Mouse (Mus musculus) mouse trophoblast stem cell (cell line): ENCODE measurements around the gene Stt3b.

Experiments
- in situ Hi-C, 2 experiments: fragments of 300-500 bp; cut with MseI, MboI; formaldehyde crosslinking; loops; 2 replicates in 1 of 2; 3 replicates in 1 of 2; pipeline ENCODE4 v1.15.1; 2025

The Stt3b gene

GRCm38 (mm10) chr9:115310346-115311222 lies at the start of gene Stt3b:
TSS of gene Stt3b (minus strand) at chr9:115310421.
- in situ Hi-C loops = no loop called here

GRCm38 (mm10) chr9:115358421-115358820 lies 48.2 kb upstream of the Stt3b start:
- in situ Hi-C loops = no loop called here

DNA sequence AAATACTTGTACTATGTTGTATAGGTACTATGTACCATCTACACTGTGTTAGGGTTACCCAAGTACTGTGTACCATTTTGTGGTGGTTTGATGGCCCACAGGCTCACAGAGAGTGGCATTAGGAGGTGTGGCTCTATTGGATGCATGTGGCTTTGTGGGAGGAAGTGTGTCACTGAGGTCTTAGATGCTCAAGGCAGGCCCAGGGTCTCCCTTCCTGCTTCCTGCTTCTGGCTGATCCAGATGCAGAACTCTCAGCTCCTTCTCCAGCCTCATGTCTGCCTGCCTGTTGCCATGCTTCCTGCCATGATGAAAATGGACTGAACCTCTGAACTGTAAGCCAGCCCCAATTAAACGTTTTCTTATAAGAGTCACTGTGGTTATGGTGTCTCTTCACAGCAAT lies 47.8 kb upstream of the Stt3b start:
- in situ Hi-C loops = no loop called here

GRCm38 (mm10) chr9:115356731-115357458 lies 46.7 kb upstream of the Stt3b start:
- in situ Hi-C loops = no loop called here

DNA sequence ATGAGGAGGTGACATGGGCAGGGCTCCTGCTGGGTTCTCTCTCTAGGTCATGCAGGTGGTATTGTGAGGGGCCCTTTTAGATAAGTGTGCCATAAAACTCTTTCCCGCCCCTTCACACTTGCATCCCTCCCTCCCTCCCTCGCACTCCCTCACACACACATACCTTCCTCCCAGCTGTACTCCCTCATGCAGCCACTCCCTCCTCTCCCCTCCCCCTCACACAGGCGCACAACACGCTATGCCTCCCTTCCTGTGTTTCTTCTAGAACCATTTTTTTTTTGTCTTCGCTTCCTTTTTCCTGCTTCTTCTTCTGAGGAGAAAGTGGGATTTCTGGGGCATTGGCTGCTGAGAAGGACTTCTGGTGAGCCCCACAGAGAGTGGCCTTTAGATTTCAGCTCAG lies 45.8 kb upstream of the Stt3b start:
- in situ Hi-C loops = no loop called here

- in situ Hi-C loops = no loop called here
Observed at GRCm38 (mm10) chr9:115349741-115350512, 39.7 kb upstream of the Stt3b start.

GRCm38 (mm10) chr9:115349106-115349505 lies 38.9 kb upstream of the Stt3b start:
- in situ Hi-C loops = no loop called here

- in situ Hi-C loops = no loop called here
Observed at GRCm38 (mm10) chr9:115344930-115345329, 34.7 kb upstream of the Stt3b start.

DNA sequence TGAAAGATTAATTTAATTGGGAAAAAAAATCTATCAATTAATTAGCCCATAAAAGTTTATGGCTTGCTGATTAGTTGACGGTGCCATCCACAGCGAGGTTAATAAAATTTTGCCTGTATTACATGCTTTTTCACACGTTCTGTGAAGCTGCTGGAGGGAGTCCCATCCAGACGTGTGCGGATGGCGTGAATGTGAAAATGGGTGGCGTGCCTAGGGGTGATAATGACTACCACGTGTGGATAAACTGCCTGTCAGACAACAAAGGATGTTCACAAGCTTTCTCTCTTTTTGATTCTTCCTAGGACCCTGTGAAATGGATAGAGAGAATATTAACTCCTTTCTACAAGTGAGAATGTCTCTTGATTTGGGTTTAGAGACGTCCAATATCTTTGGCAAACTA lies 31.4 kb upstream of the Stt3b start:
- in situ Hi-C loops = no loop called here

- in situ Hi-C loops = no loop called here
Observed at GRCm38 (mm10) chr9:115340212-115340815, 30.1 kb upstream of the Stt3b start.

DNA sequence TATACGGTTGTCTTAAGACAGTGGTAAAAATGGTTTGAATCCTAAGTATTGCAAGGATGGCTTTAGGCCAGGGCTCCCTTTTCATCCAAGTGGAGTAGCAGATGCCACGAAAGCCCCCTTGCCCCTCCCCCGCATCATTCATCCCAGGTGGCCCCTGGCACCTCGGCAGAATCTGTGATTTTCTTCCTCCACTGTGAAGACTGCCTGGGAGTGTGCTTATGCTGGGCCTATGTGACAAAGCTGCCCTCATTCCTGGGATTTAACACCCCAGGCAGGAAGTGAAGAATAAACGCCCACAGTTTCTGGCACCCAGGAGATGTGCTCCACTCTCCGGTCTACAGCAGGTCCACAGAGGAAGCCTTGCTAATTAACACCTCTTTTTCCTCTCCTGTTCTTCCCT lies 28.6 kb upstream of the Stt3b start:
- in situ Hi-C loops = no loop called here

DNA sequence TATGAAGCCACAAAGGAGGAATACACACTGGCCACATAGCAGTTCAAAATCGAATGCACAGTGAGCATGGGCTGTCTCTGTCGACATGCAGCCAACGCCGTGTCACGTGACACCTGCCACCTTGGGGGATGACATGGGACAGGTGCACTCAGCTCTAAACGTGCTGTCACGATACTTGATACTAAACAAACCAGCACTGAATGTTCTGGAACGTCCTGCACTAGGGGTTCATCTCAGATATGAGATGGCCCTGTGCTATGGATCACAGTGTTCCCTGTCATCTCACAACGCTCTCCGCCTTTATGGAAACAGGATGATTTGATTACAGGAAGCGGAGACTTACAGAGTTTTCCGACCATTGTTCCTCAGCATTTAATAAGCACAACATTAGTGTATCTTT lies 22.8 kb upstream of the Stt3b start:
- in situ Hi-C loops = no loop called here

DNA sequence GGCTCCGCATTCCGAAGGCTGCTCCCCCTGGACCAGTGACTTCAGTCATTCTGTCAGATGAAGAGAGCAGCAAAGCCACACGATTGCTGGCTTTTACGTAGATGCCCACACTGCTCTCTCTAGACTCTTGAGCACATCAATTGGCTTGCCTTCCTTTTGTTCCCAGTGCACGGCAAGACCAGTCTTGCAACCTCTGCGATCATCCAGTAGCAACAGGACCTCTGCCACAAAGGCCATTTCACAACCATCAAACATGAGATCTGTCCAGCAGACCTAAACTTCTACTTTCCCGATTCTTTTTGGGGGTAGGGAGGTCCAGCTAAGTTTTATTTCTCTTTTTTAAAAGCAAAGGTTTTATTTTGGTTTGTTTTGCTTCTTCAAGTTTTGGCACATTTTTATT lies 22.1 kb upstream of the Stt3b start:
- in situ Hi-C loops = no loop called here

DNA sequence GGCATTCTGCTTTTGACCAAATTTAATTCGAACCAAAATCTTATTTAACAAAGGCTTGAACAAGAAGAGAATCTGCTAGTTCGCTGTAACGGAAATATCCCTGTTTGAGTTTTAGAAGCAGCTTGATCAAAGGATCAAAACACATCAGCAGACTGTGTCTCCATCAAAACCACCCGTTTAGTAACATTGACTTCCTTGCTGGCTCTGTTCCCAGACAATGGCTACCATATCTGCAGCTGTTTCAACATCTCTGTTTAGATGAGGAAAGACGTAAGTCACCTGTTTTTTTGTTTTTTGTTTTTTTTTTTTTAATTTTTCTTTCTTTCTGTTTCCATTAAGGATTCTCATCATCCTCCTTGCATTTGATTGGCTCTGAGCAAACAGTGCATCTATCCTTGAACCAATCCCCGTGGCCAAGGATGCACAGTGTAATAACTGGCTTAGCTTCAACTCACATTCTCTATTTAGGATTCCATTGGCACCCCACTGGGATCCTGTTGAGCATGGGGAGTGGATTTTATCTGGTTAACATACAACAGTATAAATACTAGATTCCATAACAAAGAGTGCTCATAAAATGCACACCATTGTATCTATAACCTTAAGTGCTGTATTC lies 20.7 kb upstream of the Stt3b start:
- in situ Hi-C loops = no loop called here

- in situ Hi-C loops = no loop called here
Observed at GRCm38 (mm10) chr9:115326533-115326890, 16.3 kb upstream of the Stt3b start.

DNA sequence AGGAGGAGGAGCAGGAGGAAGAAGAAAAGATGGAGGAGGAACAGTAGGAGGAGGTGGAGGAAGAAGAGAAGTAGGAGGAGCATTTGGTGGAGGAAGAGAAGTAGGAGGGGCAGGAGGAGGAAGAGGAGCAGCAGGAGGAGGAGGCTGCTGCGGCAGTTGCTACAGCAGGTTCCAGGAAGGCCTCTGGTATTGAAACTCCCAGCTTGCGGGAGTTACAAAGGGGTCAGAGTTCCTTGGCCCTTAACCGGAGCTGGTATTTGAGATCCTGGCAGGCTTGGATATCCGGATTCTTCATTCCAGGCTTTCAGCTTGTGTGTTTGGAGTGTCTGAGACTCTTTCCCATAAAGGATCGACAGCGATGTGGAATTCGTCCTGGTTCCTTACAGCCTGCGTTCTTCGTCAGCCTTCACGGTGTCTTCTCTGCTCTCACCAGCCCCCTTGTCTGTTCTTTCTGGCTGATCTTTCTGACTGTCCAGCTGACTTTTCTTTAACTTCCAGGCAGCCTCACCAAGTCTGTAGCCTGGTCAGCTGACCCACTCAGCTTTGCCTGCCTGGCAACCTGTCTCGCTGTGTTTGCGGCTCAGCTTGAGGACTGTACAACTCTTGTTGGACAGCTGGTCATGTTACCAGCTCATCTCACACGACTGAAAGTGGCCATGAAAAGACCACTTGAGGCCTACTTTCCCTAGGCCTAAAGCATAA lies 15.8 kb upstream of the Stt3b start:
- in situ Hi-C loops = no loop called here

GRCm38 (mm10) chr9:115323572-115323971 lies 13.4 kb upstream of the Stt3b start:
- in situ Hi-C loops = no loop called here

- in situ Hi-C loops = no loop called here
Observed at GRCm38 (mm10) chr9:115322385-115322784, 12.2 kb upstream of the Stt3b start.

DNA sequence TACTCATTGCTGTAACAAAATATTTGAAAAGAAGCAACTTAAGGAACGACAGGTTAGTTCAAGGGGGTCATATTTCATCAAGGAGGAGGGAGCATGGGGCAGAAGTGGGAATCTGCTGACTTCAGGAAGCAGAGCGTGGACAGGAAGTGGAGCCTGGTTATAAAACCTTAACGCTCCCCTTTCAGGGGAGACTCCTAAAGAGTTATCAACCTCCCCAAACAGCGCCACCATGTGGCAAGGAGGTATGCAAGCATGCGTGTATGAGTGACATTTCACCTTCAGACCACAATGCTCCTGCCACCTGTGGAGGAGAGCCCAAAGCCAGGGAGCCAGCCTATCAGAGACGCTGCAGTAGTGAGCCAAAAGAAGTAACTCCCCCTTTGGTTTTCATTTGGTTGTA lies 10.8 kb upstream of the Stt3b start:
- in situ Hi-C loops = no loop called here

DNA sequence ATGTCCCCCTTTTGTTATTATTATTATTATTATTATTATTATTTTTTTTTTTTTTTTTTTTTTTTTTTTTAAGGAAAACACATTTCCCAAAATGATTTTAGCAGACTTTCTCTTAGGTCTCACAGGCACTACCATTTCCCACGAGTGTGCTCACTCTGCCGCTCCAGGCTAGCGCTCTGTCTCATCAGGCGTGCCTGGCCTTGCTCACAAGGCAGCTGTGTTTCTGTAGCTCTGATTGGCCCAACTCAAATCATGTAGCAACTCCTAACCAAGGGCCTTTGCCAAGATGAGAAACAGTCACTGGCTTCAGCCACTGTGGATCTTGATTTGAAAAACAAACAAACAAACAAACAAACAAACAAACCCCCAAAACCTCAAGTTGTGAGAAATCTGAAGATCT lies 9.9 kb upstream of the Stt3b start:
- in situ Hi-C loops = no loop called here
